Mouse (Mus musculus): Measurements from ENCODE around the gene Erg. TPM values are rescaled to one million over a fixed set of nuclear protein-coding genes. Genes with fewer than 3 reads are reported as not detected.
A peak's percentile ranks its signal among the peaks of the same experiment; 100 is the strongest.

Erg gene
- polyA plus RNA-seq, 1 experiment from 2014 or later, result 3.5 TPM

DNA sequence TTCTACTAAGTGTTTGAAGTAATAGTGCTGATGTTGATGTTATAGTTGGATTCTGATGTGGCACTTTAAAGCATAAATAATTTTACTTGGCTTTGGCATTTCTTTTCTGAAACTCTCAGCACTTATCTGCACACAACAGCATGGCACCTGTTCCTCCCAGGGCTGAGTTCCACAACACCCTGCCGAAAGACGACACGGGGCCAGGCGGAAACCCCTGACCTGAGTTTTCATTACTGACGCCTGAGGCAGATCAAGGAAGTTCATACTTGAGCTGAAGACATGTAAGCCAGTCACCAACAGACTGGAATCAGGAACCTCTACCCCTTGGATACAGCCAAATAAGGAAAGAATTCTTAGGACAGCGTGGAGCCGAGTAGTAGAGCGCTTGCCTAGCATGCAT is 134.0 kb downstream of the Erg start:
- Histone ChIP-seq H3K36me3 (no peaks in the 10 kb centered on the region), H3K4me2 (replicated peaks) (no peak overlapping the region), H3K4me3 (no peak overlapping the region), H3K27me3 (replicated peaks) (no peaks in the 10 kb centered on the region), H3K27ac (no peak overlapping the region), H3K9ac (no peak overlapping the region), H3K9me3 (no peaks in the 10 kb centered on the region), H3K4me1 (0 out of 2 replicates have a peak, but pooled peaks cover 9% of the 10 kb centered on the region)
- WGBS, result 92% methylated on average over 8 of the region's 8 CpGs
- no peak for ATAC-seq (ENCODE audit: low FRiP score, low read depth)

DNA sequence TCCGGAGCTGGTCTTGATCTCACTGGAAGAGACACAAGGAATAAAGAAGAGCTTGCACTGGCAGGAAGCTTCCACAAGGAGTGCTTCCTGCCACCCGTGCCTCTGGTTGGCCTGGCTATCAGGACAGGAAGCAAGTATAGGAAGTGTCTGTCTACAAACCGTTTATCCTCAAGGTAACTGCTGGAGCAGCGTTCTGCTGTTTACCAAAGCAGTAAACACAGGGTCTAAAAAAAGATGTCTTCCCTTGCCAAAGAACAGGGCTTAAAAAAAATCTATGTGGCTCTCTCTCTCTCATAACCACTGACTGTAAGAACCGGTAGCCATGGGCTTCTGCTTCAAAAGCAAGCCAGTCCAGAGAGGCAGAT is 137.1 kb downstream of the Erg start:
- ATAC-seq (ENCODE audit: low FRiP score, low read depth), result 0 out of 2 replicates have a peak, but pooled peaks have one; percentile 33
- WGBS, result 72% methylated on average over 5 of the region's 5 CpGs
- H3K4me1 ChIP-seq, result 0 out of 2 replicates have a peak, but pooled peaks cover 9% of the 10 kb centered on the region
- no peak overlapping the region for H3K9ac ChIP-seq
- no peak overlapping the region for H3K27ac ChIP-seq
- H3K9me3 ChIP-seq, result no peaks in the 10 kb centered on the region
- no peak overlapping the region for H3K4me2 ChIP-seq (replicated peaks)
- no peak overlapping the region for H3K4me3 ChIP-seq
- no peaks in the 10 kb centered on the region for H3K36me3 ChIP-seq
- H3K27me3 ChIP-seq (replicated peaks), result no peaks in the 10 kb centered on the region

DNA sequence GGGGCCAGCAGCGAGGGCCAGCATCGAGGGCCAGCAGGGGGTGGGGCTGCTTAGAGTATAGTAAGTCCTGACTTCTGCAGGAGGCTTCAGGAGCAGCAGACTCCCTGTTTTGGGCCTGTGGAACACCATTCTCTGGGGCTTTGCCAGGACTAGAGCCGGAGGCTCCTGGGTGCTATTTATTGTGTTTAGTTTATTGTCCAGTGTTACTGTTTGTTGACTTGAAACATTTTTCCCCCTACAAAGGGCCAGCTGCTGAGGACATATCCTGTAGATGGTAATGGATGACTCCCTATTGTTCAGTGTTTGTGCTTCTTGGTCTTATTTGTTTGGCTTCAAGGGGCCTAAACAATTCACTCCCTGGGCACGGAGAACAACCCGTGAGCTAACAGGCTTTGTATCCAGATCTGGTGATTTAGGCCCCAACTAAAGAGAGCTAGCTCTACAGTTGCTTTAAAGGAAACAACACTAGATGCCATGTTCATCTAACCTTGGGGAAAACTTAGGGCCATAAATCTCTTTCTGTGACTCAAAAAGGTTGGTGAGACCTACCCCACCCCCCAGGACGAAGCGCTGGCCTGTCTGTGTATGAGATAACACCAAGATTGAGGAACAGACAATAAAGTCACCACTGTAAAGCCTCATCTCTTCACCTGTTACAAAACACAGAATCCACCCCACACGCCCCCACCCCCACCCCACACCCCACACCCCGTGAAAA is 137.6 kb downstream of the Erg start:
- peak; percentile 68 for ATAC-seq (ENCODE audit: low FRiP score, low read depth)
- Histone ChIP-seq H3K4me3 (no peak overlapping the region), H3K27ac (no peak overlapping the region), H3K4me2 (replicated peaks) (no peak overlapping the region), H3K9me3 (no peaks in the 10 kb centered on the region), H3K27me3 (replicated peaks) (no peaks in the 10 kb centered on the region), H3K36me3 (no peaks in the 10 kb centered on the region), H3K9ac (no peak overlapping the region), H3K4me1 (0 out of 2 replicates have a peak, but pooled peaks cover 9% of the 10 kb centered on the region)
- 39% methylated on average over 9 of the region's 9 CpGs for WGBS

DNA sequence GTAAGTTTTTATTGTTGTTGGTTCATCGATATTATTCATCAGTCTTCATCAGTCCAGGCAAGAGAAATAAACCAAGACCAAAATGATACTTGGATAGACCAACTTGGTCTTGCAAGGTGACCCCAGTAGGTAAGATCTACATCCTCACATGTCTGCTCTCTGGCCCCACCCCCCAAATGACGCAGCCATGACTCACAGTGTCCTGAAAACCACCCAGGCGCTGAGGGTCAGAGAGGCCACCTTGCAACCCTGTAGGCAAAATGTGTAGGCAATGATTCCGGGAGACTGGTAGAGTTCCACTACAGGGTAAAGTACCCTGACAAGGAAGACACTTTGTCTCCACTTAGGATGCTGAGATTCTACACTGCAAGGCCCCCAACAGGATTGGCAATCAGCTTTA is 138.5 kb downstream of the Erg start:
- WGBS, result 80% methylated on average over 4 of the region's 4 CpGs
- H3K4me1 ChIP-seq, result 0 out of 2 replicates have a peak, but pooled peaks cover 9% of the 10 kb centered on the region
- no peak overlapping the region for H3K9ac ChIP-seq
- no peak overlapping the region for H3K27ac ChIP-seq
- no peak overlapping the region for H3K4me2 ChIP-seq (replicated peaks)
- no peak for ATAC-seq (ENCODE audit: low FRiP score, low read depth)
- H3K9me3 ChIP-seq, result no peaks in the 10 kb centered on the region
- no peak overlapping the region for H3K4me3 ChIP-seq
- no peaks in the 10 kb centered on the region for H3K27me3 ChIP-seq (replicated peaks)
- no peaks in the 10 kb centered on the region for H3K36me3 ChIP-seq

DNA sequence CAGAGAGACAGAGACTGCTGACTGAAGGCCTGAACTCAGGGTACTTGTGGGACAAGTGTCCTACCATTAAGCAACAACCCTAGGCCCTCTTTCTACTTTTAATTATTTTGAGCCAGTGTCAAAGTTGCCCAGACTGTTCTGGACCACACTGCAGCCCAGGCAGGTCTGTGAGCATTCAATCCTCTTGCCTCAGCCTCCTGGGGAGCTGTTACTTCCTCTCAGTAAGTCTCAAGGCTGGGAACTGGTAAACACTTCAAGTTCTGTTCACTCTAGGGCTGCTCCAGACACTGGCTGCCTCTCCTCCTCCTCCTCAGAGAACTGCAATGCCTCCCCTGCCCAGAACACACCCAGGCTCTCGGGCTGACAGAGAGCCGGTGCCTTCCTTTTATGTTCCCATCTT is 140.0 kb downstream of the Erg start:
- 56% methylated on average over 2 of the region's 2 CpGs for WGBS
- Histone ChIP-seq H3K27me3 (replicated peaks) (no peaks in the 10 kb centered on the region), H3K27ac (no peak overlapping the region), H3K9ac (no peak overlapping the region), H3K4me1 (0 out of 2 replicates have a peak, but pooled peaks cover 9% of the 10 kb centered on the region), H3K9me3 (no peaks in the 10 kb centered on the region), H3K36me3 (no peaks in the 10 kb centered on the region), H3K4me2 (replicated peaks) (no peak overlapping the region), H3K4me3 (no peak overlapping the region)
- no peak for ATAC-seq (ENCODE audit: low FRiP score, low read depth)

DNA sequence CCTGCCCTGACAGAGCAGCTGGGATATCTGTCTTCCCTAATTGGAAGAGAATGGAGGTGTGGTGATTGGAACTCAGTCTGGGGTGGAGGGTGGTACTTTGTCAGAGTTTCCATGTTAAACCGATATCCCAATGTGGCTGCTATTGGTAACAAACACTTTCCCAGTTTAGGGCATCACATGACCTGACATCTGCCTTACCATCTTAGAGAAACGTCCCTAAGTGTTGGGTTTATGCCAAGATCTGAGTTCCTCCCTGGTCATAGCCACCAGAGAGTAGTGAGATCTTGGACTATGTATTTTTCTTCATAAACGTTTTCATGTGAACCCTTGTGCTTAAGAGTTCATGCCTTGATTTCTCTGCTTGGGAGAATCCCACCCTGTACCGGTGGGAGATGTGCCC is 144.4 kb downstream of the Erg start:
- Histone ChIP-seq H3K4me3 (no peak overlapping the region), H3K9me3 (no peaks in the 10 kb centered on the region), H3K4me1 (no peaks in the 10 kb centered on the region), H3K36me3 (no peaks in the 10 kb centered on the region), H3K27me3 (replicated peaks) (no peaks in the 10 kb centered on the region), H3K9ac (no peak overlapping the region), H3K4me2 (replicated peaks) (no peak overlapping the region), H3K27ac (no peak overlapping the region)
- no peak for ATAC-seq (ENCODE audit: low FRiP score, low read depth)
- 79% methylated on average over 4 of the region's 4 CpGs for WGBS

DNA sequence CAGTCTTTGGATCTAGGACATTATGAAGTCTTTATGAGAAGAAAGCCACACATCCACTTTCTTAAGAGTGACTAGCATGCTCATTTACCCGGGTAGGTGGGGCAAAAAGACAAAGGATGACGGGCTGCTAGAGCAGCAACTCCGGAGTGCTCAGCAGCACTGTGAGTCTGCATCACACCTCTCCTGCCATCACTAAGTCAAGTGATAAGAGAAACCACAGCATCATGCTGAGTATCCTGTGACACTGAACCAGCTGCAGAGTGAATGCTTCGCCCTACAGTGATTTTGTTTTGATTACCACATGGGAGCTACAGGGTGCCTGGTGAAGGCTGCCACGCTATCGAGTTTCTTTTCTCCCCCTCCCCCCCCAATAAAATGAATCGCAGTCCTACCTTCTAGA is 145.2 kb downstream of the Erg start:
- ATAC-seq (ENCODE audit: low FRiP score, low read depth), result no peak
- Histone ChIP-seq H3K27me3 (replicated peaks) (no peaks in the 10 kb centered on the region), H3K27ac (no peak overlapping the region), H3K9ac (no peak overlapping the region), H3K36me3 (no peaks in the 10 kb centered on the region), H3K4me1 (no peaks in the 10 kb centered on the region), H3K9me3 (no peaks in the 10 kb centered on the region), H3K4me2 (replicated peaks) (no peak overlapping the region), H3K4me3 (no peak overlapping the region)
- WGBS, result 63% methylated on average over 7 of the region's 7 CpGs

DNA sequence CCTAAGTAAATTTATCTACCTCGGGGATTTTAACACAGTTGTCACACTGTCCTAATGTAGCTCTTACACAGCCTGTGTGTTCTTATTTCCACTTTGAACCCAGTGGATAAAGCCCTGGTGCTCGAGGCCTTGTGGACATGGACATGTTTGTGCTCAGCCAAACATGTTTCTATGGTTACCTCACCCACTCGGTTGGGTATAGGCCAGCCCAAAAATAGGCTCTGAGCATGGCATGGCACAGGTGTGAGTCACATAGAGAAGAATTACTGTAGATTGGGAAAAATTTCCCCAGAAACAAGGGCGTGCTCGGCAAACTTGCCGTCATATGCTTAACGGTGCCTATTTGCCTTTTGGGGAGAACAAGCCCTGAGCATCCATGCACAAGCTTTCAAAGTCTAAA is 146.1 kb downstream of the Erg start:
- no peak for ATAC-seq (ENCODE audit: low FRiP score, low read depth)
- H3K9me3 ChIP-seq, result no peaks in the 10 kb centered on the region
- H3K4me1 ChIP-seq, result no peaks in the 10 kb centered on the region
- H3K4me2 ChIP-seq (replicated peaks), result no peak overlapping the region
- no peak overlapping the region for H3K27ac ChIP-seq
- H3K27me3 ChIP-seq (replicated peaks), result no peaks in the 10 kb centered on the region
- WGBS, result 89% methylated on average over 7 of the region's 7 CpGs
- H3K4me3 ChIP-seq, result no peak overlapping the region
- no peak overlapping the region for H3K9ac ChIP-seq
- H3K36me3 ChIP-seq, result no peaks in the 10 kb centered on the region

DNA sequence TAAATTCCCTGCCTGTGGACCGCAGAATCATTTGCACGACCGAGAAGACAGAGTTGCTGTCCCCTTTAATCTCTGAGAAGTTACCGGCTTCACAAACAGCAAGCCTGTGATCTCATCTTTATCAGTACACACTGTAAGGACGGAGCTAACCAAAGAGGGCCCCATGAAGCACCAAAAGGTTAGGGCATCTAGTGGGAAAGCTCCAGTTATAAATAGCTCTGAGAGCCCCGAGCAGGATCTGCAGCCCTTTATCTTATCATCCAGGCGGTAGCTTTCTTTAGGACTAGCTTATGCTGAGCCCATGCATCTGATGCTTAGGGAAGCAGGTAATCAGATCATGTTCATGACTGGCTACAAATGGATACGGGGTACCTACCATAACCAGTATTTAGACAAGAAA is 146.6 kb downstream of the Erg start:
- Histone ChIP-seq H3K27ac (no peak overlapping the region), H3K4me3 (no peak overlapping the region), H3K4me1 (no peaks in the 10 kb centered on the region), H3K9me3 (no peaks in the 10 kb centered on the region), H3K4me2 (replicated peaks) (no peak overlapping the region), H3K36me3 (no peaks in the 10 kb centered on the region), H3K9ac (no peak overlapping the region), H3K27me3 (replicated peaks) (no peaks in the 10 kb centered on the region)
- 79% methylated on average over 8 of the region's 8 CpGs for WGBS
- ATAC-seq (ENCODE audit: low FRiP score, low read depth), result no peak

DNA sequence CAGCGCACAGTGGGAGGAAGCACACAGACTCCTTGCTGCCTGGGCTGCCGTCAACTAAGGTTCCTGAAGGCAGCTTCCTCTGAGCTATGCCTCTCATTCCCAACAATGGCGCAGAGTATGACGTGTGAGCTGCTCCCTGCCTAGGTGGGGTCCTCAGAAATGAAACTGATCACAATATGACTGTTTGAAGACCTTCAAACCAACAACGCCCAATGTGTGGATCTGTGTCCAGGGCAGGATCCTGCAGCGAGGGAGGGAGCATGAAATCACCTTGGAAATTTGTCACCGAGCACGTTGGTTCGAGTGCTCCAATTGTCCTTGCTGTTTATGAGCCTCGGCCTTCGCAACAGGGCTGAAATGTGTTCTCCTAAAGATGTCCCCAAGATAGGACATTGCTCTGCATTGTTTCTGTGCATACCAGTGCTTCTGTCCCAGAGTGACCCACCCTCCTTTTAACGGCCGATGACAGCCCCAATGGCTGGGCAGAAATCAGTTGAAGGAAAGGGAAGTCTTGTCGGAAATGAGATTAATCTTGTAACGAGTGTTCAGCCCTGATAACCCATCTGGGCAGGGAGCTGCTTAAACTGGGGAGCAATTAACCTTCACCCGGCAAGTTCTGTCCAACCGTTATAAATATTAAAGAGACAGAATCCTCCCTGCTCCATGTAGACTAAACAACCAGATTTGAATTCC is 147.4 kb downstream of the Erg start:
- ATAC-seq (ENCODE audit: low FRiP score, low read depth), result no peak
- Histone ChIP-seq H3K9ac (no peak overlapping the region), H3K4me1 (no peaks in the 10 kb centered on the region), H3K4me2 (replicated peaks) (no peak overlapping the region), H3K9me3 (no peaks in the 10 kb centered on the region), H3K36me3 (no peaks in the 10 kb centered on the region), H3K27me3 (replicated peaks) (no peaks in the 10 kb centered on the region), H3K4me3 (no peak overlapping the region), H3K27ac (no peak overlapping the region)
- 76% methylated on average over 17 of the region's 17 CpGs for WGBS

DNA sequence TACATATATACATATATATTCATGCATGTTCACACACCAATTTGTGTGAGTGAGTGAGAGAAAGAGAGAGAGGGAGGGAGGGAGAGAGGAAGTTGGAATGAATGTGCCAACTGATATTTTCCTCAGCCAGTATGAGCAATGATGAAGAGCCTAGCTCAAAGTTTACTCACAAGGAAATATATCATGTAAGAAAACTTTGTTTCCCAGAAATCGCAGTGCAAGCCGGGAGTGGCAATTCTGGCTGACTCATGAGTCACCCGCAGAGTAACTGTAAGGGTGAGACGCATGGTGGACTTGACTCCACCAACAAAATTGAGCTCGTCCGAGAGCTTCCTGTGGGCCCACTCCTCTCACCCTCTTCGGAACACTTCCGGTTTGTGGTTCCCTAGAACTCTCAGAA is 149.8 kb downstream of the Erg start:
- ATAC-seq (ENCODE audit: low FRiP score, low read depth), result no peak
- no peak overlapping the region for H3K27ac ChIP-seq
- H3K36me3 ChIP-seq, result no peaks in the 10 kb centered on the region
- H3K4me1 ChIP-seq, result no peaks in the 10 kb centered on the region
- H3K9ac ChIP-seq, result no peak overlapping the region
- no peaks in the 10 kb centered on the region for H3K9me3 ChIP-seq
- H3K4me2 ChIP-seq (replicated peaks), result no peak overlapping the region
- no peaks in the 10 kb centered on the region for H3K27me3 ChIP-seq (replicated peaks)
- H3K4me3 ChIP-seq, result no peak overlapping the region
- 88% methylated on average over 8 of the region's 8 CpGs for WGBS

DNA sequence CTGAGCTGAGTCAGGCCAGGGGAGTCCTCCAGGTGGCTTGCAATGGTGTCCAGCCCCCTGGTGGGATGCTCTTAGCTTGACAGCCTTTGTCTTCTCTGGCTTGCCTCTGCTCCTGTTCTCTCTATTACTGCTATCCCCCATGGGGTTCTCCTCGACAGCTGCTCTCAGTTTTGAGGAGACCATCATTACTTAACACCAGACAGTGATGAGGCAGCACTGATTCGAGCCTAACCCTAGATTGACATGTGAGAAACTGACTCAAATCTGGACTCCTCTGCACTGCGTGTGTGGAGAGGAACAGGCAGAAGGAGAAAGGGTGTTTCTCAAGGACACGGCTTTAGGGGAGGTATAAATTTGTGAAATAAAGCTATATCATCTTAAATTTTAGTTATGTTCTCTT is 150.3 kb downstream of the Erg start:
- Histone ChIP-seq H3K4me2 (replicated peaks) (no peak overlapping the region), H3K27ac (no peak overlapping the region), H3K4me1 (no peaks in the 10 kb centered on the region), H3K4me3 (no peak overlapping the region), H3K9me3 (no peaks in the 10 kb centered on the region), H3K27me3 (replicated peaks) (no peaks in the 10 kb centered on the region), H3K36me3 (no peaks in the 10 kb centered on the region), H3K9ac (no peak overlapping the region)
- no peak for ATAC-seq (ENCODE audit: low FRiP score, low read depth)
- 66% methylated on average over 4 of the region's 4 CpGs for WGBS

DNA sequence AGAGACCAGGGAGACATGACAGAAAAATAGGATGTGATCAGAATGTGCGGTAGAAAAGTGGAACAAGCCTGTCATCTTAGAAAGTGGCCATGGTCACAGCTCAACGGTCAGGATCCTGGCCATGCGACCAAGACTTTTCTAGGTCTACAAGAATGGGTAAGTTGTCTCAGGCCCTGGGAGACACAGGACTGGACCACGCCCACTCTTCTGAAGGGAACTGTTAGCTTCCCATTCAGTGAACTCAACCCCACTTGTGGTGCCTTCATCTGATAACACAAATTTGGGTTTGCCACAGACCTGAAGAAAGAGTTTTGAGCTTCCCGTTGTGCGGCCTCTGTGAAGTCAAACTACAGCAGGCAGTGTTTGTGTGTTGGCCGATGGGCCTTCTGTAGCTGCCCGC is 152.0 kb downstream of the Erg start:
- 92% methylated on average over 8 of the region's 8 CpGs for WGBS
- H3K27ac ChIP-seq, result no peak overlapping the region
- no peak overlapping the region for H3K4me2 ChIP-seq (replicated peaks)
- H3K9ac ChIP-seq, result no peak overlapping the region
- ATAC-seq (ENCODE audit: low FRiP score, low read depth), result no peak
- H3K36me3 ChIP-seq, result no peaks in the 10 kb centered on the region
- H3K4me1 ChIP-seq, result no peaks in the 10 kb centered on the region
- no peak overlapping the region for H3K4me3 ChIP-seq
- no peaks in the 10 kb centered on the region for H3K9me3 ChIP-seq
- H3K27me3 ChIP-seq (replicated peaks), result no peaks in the 10 kb centered on the region
